Mouse (Mus musculus): ENCODE measurements at regions not wholly inside any gene's neighbourhood (a gene's known extent, or its start where the extent isn't known, plus 50 kb on each side); places are given as distances from the start of the nearest gene placed in this dataset.

DNA sequence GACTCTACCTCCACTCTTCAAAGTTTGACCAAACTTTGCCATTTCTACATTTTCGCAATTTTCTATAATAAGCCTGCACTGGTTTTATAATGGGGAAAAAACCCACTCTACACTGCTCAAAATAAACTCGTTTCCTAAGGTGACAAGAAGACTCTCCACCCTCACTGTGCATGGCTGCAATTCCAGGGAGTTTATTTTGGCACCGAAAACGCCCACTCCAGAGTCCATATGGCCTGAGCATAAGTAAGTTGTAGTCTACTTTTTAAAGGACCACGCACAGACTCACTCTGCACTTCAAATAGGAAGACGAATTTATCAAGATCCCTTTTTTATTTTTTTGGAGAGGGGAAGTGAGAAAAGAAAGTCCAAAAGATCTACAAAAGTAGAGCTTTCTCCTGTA, 219.4 kb downstream of the Pdcd6ip start:
- DNase-seq (ENCODE audit: low spot score) = no peak

DNA sequence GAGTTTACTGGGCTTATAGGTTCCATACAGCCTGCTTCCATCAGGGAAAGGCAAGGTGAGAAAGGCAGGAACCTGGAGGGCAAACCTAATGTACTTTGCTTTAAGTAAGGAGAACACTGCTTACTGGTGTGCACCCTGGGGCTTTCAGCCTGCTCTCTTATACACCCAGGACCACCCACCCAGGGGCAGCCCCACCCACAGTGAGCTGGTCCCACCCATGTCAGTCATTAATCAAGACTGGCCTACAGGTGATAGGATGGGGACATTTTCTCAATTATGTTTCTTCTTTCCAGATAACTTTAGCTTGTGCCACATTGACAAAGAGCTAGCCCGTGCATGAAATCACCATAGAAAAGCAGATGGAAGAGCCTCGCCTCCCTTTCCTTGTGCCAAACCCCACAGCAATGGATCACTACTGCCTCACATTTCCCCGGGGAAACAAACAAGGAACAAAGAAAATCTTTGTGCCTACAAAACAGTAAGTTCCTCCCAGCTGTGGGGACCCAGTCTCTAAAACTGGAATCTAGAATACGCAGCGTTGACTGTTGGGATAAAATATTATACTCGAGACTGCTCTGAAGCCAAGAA, 221.5 kb downstream of the Pdcd6ip start:
- DNase-seq (ENCODE audit: low spot score) = no peak

DNA sequence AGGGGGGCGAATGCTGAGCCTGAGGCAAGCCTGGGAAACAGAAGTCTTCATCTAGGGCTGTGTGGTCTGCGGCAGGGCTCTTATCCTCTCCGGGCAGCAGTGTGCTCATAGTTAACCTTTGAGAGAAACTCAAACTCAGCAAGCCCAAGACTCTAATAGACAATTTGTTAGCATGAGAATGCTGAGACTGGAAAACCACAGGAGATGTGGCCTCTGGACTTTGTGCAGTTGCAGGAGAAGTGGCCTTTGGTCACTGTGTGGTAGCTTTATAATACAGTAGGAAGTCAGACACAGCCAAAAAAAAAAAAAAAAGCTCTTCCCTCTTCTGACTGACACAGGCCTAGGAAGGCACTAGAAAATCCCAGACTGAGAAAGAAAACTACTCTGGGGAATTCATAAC, 228.2 kb downstream of the Pdcd6ip start:
- DNase-seq (ENCODE audit: low spot score) = no peak

DNA sequence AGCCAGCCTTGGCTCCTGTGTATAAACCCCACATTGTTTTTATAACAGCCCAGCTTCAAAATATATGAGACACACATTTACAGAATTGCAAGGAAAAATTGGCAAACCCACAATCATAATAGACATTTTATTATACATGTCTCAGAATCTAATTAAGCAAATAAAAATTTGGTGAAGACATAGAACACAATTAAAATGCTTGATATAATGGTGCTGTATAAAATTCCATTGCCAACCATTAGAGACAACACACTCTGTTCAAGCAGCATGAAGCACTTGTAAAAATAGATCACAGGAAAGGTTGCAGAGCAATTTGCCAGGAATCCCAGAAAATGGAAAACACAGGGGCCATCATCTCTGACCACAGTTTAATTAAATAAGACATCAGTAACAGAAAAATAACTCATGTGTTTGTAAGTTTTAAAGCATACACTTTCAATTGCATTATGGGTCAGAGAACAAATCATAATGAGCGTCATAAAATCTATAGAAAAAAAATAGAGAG, 229.2 kb downstream of the Pdcd6ip start:
- no peak for DNase-seq (ENCODE audit: low spot score)

DNA sequence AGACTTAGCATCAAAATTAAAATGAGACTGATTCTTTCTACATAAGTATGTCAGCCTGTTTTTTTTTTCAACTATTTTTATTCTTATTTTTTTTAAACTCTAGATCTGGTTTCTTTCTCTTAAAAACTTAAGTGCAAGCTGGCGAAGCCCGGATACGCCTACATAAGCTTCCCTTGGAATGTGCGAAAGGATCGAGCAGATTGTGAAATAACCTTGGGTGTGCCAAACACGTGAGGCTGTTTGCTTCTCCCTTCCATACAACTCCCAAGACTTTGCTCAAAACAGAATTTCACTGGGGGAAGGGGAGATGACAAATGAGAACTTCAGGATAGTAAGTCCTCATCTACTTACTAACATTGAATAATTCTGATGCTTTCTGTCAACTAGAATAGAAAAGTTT, 236.3 kb downstream of the Pdcd6ip start:
- DNase-seq (ENCODE audit: low spot score) = peak; percentile 9

DNA sequence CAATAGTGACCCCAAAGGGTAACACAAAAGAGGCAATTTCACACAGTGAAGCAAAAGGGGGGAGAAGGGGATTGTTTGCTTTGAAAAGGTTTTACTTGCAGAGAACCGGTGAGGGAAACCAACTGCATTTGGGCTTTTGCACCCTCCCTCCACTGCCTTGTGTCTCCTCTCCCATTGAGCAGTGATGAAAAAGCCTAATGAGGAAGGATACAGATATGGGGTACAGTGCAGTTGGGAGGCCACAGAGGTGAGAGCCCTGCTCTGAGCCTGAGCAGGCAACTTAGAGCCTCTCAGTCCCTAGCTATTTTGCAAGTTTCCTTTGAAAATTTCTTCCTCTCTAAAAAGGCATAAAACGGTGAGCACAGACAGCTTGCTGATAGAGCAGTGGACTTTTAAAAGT, 245.2 kb downstream of the Pdcd6ip start:
- DNase-seq (ENCODE audit: low spot score) = no peak

DNA sequence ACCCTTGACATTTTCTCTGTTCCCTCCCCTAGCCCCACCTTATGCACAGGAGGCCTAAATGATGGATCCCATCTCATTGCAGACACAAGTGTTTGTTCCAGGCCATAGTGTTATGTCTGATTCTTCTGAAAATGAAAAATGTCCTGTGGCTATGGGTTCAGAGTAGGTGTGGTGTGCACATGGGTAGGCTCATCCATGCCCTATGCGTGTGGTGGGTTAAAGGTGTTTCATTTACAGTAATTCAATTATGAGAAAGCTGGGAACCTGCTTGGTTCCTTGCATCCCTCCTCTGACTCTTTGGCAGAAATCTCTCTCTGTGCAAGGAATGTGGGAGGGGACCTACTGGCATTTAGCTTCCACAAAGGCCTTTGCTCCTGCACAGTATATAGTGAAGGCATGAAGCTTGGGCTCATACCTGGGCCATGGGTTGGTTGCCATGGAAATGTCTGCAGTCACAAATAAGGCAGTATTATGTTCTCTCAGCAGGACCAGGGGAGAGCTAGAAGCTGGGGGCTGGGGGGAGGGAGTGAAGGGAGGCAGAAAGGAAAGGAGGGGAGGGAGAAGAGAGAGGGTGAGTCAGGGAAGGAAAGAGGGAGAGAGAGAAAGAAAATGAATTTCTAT, 245.7 kb downstream of the Pdcd6ip start:
- no peak for DNase-seq (ENCODE audit: low spot score)

DNA sequence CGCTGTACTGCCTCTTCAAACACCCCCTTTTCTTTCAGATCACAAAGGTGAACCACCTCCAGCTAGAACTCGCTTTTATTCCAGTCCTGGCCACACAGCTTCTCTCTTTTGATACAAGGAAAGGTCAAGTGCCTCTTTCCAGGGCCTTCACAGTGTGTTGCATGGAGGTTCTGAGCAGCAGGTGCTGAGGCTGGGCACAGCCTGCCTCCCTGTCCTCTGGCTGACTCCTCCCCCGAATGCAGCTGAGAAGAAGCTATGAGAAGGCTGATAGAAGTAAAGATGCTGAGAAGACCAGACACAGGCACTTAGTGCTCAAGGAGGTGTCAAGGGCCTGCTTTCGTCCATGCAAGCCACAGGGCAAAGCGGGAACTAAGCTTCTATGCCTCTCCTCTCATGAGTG, 248.2 kb downstream of the Pdcd6ip start:
- DNase-seq (ENCODE audit: low spot score) = no peak

DNA sequence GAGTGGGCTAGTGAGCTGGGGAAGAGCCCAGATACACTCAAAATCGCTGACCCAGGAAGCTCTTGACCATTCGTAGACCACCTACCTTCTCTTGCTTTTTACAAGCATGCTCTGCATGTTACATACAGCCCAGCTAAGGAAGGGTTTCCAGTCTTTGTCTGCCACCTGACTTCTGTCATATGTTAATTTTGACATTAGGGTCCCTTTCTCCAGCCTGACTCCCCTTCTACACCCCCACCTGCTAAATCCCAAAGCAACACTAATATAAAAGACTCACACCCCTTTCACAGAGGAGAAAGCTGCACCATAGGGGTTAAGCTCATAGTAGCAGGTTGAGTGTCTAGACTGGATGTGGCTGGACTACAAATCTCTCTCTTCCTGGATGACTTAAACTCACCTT, 248.8 kb downstream of the Pdcd6ip start:
- no peak for DNase-seq (ENCODE audit: low spot score)

DNA sequence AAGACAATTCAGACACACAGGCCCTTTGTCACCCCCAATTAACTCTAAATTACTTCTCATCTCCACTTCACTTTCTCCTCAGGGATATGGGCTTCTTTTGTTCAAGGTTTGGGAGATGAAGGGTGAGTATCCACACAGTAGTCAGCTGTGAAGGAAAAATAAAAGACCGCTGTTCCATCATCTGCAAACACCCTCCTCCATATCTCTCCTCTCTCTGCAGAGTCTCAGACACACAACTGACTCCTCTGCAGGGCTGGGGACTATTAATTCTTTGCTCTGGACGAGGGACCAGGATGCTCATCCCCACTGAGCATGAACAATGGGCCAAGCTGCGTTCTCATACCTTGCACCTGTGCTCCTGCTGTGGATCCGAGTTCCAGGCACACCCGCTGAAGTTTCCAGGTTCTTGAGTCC, 249.3 kb downstream of the Pdcd6ip start:
- no peak for DNase-seq (ENCODE audit: low spot score)

DNA sequence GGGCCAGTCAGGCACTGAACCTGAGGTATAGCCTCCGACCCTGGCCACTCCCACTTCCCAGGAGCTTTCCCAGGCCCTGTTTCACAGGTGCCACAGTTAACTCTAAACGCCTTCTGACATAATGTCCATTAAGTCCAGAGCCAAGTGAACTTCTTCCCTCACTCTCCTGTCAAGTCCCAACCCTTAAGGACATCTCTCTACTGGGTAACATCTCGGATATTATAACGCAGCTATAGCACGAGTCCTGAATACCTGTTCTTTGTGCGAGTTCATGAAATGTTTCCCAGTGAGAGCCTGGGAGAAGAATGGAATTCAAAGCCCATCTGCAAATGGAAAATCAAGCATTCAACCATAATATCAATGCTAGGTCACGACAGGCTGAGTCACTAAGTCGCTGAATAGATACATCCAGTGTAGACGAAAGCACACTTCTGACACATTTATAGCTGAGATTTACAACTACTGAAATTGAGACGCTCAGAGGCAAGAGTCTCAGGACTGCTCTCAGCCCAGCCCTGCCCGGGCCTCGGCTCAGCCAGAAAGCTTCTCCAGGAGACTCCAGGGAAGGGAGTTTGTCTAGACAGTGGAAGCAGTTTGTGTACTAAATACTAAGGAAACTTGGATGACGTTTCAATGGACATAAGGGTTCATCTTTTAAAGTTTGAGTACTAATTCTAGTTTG, 250.7 kb downstream of the Pdcd6ip start:
- no peak for DNase-seq (ENCODE audit: low spot score)

DNA sequence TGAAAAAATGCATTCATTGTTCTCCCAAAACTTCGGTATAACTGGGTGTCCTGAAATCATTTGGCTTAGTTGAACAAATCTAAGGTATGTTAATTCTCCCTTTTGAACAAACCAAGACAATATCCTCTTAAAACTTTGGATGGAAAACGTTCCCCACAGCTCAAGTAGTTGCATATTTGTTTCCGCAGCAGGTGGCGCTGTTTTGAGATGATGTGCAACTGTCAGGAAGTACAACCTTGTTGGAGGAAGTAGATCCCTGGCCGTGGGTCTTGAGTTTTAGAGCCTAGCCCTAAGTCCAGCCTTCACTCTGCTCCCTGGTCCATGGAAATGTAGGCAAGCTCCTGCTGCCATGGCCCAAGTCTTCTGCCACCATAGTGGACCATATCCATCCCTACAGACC, 252.5 kb downstream of the Pdcd6ip start:
- no peak for DNase-seq (ENCODE audit: low spot score)

DNA sequence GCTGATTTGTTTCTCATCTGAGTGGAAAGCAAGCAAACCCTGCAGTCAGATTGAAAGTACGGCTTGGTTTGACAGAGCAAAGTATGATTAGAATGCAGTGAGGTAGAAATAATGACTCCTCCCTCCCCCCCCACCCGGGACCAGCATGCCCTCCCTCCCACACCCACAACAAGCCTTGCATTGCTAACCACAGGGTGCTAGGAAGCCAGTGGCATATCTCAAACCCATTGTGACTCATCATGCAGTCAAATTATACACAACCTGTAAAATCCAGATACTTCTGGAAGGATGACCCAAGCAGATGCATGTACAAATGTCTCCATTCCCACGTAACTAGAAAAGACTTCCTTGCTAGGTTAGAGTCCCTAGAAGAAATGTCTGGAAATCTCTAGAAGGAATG, 254.8 kb downstream of the Pdcd6ip start:
- no peak for DNase-seq (ENCODE audit: low spot score)

DNA sequence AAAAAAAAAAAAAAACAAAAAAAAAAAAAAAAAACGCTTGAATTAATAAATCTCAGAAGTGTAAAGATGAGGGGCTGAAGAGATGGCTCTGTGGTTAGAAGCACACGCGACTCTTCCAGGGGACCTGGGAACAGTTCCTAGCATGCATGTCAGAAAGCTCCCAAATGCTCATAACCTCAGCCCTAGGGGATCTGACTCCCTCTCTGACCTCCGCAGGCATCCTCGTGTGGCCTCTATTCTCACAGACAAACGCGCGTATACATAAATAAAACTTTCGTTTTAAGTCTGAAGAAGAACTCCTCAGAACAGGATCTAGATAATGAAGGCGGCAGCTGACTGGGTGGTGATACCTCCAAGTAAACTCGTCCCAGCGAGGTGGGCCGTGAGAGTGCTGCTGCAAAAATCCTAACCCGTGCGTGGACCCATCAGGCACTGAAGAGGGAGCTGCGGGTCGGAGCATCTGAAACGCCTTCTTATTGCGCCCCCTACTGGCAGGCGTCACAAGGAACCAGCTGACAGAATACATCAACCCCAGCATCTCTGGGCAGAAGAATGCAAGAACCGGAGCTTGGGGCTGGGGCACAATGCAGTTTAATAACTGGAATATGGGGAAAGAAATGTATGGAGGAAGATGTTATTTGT, 266.2 kb downstream of the Pdcd6ip start:
- peak; percentile 73 for DNase-seq (ENCODE audit: low spot score)

DNA sequence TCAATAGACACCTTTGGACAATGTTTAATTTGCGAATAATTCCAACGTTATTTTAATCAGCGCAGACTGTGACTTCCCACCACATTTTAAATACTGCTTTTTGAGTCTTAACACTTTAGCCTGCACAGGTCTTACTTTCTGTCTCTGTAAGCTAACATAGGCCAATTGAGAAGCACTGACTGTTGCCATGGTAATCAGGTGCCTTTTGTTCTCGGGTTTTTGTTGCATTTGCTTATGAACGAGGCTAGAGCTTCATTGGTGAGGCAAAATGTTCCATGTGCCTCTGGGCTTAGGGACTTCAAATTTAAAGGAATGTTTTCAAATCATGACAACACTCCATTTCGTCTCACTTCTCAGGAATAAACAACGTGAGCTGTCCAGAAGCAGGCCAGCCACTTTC, 269.7 kb downstream of the Pdcd6ip start:
- DNase-seq (ENCODE audit: low spot score) = no peak

DNA sequence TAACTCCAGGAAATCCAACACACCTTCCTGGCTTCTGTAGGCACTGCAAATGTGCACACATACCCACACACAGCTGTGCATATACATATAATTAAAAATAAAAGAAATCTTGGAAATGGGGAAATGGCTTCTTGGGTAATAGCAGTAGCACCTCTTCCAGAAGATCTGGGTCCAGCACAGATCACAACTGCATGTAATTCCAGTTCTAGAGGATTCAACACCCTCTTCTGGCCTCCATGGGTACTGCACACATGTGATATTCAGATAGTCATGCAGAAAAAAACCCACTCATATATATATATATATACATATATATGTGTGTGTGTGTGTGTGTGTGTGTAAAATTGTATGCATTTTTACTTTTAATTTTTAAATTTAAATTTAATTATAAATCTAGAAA, 272.1 kb downstream of the Pdcd6ip start:
- DNase-seq (ENCODE audit: low spot score) = no peak

DNA sequence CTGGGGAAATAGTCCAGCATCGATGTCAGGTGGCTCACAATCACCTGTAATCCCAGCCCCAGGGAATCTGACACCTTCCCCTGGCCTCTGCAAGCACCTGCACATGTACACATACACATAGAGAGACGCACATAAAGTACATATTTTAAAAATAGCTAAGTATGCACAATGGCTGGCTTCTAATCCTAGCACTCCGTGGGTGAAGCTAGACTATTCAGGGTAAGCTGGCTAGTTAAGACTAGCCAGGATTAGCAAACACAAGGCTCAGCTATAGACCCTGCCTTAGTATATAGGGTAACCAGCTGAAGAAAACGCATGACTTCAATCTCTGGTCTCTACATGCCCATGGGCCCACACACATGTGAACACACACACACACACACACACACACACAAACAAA, 274.6 kb downstream of the Pdcd6ip start:
- no peak for DNase-seq (ENCODE audit: low spot score)

DNA sequence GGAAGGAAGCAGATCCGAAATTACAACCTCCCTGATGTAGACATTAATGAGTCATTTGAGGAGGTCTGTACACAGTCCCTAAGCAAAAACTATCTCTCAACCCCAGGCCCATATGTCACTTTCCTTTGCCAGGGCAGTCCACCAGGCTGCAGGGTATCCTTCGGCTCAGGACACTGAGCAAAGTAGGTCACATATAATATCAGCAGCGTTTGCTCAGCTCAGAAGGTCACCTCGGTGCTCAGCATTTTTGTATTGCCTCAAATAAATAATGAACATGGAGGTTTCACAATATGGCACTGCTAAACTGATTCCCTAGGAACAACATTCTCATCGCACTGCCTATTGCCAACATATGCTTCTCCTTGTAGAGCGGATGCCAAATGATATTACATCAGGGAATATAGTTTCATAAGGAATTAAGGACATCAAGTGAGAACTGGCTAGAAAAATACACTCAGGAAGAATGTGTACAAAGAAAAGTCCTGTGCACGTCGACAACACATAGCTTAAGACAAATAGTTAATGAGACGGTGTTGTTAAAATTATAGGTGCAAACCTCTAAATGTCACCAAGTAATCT, 275.4 kb downstream of the Pdcd6ip start:
- no peak for DNase-seq (ENCODE audit: low spot score)

DNA sequence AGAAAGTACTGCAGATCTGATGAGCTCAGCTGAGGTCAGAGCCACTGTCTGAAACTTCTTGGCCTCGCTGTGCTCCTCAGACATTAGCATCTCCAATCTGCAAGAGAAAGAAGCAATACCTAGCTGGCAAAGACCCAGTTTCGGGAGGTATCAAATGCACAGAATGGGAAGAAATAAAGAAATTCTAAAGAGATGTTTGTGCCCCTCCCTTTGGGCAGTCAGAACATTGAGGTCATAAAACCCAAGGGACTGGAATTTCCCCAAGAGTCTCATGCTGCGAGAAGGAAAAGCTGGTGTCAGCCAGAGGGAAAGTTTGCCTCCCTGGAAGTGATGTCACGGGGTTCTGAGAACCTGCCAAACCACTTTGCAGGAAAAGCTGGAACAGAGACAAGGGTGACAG, 277.6 kb downstream of the Pdcd6ip start:
- no peak for DNase-seq (ENCODE audit: low spot score)

DNA sequence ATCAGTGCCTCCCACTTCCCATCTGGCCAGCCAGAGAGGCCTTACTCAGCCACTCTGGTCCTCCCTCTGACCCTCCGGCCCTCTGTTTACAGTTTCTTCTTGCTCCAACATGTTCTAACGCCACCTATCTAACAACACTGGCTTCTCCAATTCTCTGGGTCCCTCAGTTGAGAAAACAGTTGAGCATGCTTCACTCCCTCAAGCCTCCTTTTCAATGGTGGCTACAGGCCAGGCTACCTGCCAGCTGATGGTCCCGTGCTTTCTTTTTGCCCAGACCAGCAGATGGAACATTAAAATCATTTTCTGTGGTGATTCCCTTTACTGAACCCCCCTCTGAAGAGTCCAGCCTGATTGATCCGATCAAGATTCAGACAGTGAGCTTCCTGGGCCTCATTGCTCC, 280.8 kb downstream of the Pdcd6ip start:
- DNase-seq (ENCODE audit: low spot score) = no peak

DNA sequence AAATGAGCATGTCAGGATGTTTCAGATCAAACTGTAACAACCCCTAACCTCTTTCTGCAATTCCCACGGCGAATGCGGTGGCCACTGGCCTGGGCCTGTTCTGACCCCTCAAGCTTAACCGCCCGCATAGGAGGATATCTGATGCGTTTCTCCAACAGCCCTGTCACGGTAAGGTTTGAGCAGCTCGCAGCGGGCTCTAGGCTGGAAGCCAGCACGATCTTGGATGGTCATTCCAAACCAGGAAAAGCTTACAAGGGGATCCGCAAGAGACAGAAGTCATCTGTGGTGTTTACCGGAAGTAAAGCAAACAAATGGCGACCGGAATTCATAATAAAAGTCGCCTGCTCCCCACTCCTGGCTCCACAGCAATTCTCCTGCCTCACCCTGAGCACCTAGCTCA, 281.7 kb downstream of the Pdcd6ip start:
- no peak for DNase-seq (ENCODE audit: low spot score)

DNA sequence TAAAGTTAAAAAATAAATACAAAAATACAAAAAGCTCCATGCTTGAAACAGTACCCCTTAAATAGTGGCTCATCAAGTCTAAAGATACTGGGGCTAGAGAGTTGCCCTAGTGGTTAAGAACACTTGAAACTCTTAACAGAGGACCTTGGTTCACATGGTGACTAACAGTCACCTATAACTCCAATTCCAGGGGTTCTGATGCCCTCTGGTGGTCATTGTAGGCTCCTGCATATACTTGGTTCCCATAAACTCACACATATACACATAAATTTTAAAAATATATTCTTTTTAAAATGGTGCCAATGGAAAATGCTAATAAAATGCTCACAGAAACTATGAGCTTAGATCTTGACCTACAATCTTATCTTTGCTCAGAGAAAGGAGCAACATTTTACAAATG, 286.4 kb downstream of the Pdcd6ip start:
- DNase-seq (ENCODE audit: low spot score) = no peak

DNA sequence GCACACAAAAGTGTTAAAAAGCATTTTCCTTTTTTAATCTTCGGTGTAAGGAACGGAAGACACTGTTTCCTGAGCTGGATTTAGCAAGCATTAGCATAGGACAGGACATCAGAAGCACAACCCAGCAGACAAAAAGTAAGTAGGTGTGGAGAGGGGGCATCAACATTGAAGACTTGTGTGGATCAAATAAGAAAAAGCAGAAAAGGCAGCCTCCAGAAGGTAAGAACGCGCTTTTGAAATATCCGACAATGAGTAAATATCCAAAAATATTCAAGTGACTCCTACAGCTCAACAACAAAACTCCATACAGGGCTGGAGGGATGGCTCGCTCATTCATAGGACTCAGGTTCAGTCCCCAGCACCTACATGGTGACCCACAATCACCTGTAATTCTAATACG, 286.9 kb downstream of the Pdcd6ip start:
- DNase-seq (ENCODE audit: low spot score) = no peak

Data from urinary bladder, postnatal 25 days (tissue).